Mouse (Mus musculus): ENCODE results near the gene Gdpd2. TPM values are rescaled to one million over a fixed set of nuclear protein-coding genes. Genes with fewer than 3 reads are reported as not detected.

Gdpd2 gene
- polyA plus RNA-seq, 1 experiment from 2014 or later, result 34.1 TPM

- WGBS, result 62% methylated on average over 6 of the region's 6 CpGs
- H3K9ac ChIP-seq, result no peak overlapping the region
- no peak for ATAC-seq (replicated peaks)
- no peak overlapping the region for H3K27ac ChIP-seq
- no peak overlapping the region for H3K4me2 ChIP-seq
- H3K4me3 ChIP-seq, result no peak overlapping the region
- no peaks in the 10 kb centered on the region for H3K27me3 ChIP-seq (replicated peaks)
- H3K36me3 ChIP-seq (replicated peaks), result no peaks in the 10 kb centered on the region
- no peaks in the 10 kb centered on the region for H3K9me3 ChIP-seq
- 0 out of 2 replicates have a peak, but pooled peaks cover 8% of the 10 kb centered on the region for H3K4me1 ChIP-seq
These were observed 11.1 kb downstream of the Gdpd2 start for GRCm38 (mm10) chrX:100740785-100741184.

GRCm38 (mm10) chrX:100741940-100742339 is 12.3 kb downstream of the Gdpd2 start:
- H3K4me1 ChIP-seq, result 0 out of 2 replicates have a peak, but pooled peaks cover 8% of the 10 kb centered on the region
- no peaks in the 10 kb centered on the region for H3K9me3 ChIP-seq
- no peaks in the 10 kb centered on the region for H3K27me3 ChIP-seq (replicated peaks)
- no peak overlapping the region for H3K4me2 ChIP-seq
- WGBS, result 12% methylated on average over 10 of the region's 10 CpGs
- no peak overlapping the region for H3K9ac ChIP-seq
- H3K27ac ChIP-seq, result 0 out of 2 replicates have a peak overlapping the region, but pooled peaks have one; percentile 13
- H3K4me3 ChIP-seq, result no peak overlapping the region
- peak; percentile 71 for ATAC-seq (replicated peaks)
- no peaks in the 10 kb centered on the region for H3K36me3 ChIP-seq (replicated peaks)

GRCm38 (mm10) chrX:100765855-100766254 is 36.2 kb downstream of the Gdpd2 start:
- no peaks in the 10 kb centered on the region for H3K9me3 ChIP-seq
- no peaks in the 10 kb centered on the region for H3K36me3 ChIP-seq (replicated peaks)
- 86% methylated on average over 6 of the region's 6 CpGs for WGBS
- ATAC-seq (replicated peaks), result no peak
- H3K9ac ChIP-seq, result no peak overlapping the region
- H3K4me3 ChIP-seq, result no peak overlapping the region
- H3K27me3 ChIP-seq (replicated peaks), result no peaks in the 10 kb centered on the region
- H3K4me2 ChIP-seq, result no peak overlapping the region
- H3K4me1 ChIP-seq, result peaks cover 7% of the 10 kb centered on the region; the same call in 1 of the 2 replicates
- no peak overlapping the region for H3K27ac ChIP-seq

GRCm38 (mm10) chrX:100767181-100767884 is 37.7 kb downstream of the Gdpd2 start, which contains the start of gene Dlg3:
Gene Dlg3, plus strand, starts transcription at chrX:100767722.
- peak; percentile 94 for ATAC-seq (replicated peaks)
- H3K27ac ChIP-seq, result peak within 1 kb of the TSS; percentile 91
- 24% methylated on average over 26 of the region's 26 CpGs for WGBS

GRCm38 (mm10) chrX:100767885-100768626 is 38.4 kb downstream of the Gdpd2 start:
- no peaks in the 10 kb centered on the region for H3K36me3 ChIP-seq (replicated peaks)
- H3K9ac ChIP-seq, result peak overlapping the region; percentile 85
- H3K4me2 ChIP-seq, result peak overlapping the region; percentile 58
- ATAC-seq (replicated peaks), result peak; percentile 73
- peak overlapping the region; percentile 91 for H3K27ac ChIP-seq
- H3K4me3 ChIP-seq, result peak overlapping the region; percentile 77
- H3K4me1 ChIP-seq, result peaks cover 11% of the 10 kb centered on the region; the same call in 1 of the 2 replicates
- no peaks in the 10 kb centered on the region for H3K9me3 ChIP-seq
- H3K27me3 ChIP-seq (replicated peaks), result no peaks in the 10 kb centered on the region
- WGBS, result 32% methylated on average over 29 of the region's 36 CpGs

More at GRCm38 (mm10) chrX:100767181-100767884, 37.7 kb downstream of the Gdpd2 start, which contains the start of gene Dlg3:
- H3K27me3 ChIP-seq (replicated peaks), result no peaks in the 10 kb centered on the region
- peak within 1 kb of the TSS; percentile 85 for H3K9ac ChIP-seq
- peak within 1 kb of the TSS; percentile 58 for H3K4me2 ChIP-seq
- H3K4me1 ChIP-seq, result peaks cover 11% of the 10 kb centered on the region; the same call in 1 of the 2 replicates
- H3K9me3 ChIP-seq, result no peaks in the 10 kb centered on the region
- no peaks in the 10 kb centered on the region for H3K36me3 ChIP-seq (replicated peaks)
- peak within 1 kb of the TSS; percentile 77 for H3K4me3 ChIP-seq

GRCm38 (mm10) chrX:100769281-100769680 is 39.6 kb downstream of the Gdpd2 start:
- 55% methylated on average over 5 of the region's 5 CpGs for WGBS
- peak overlapping the region; percentile 77 for H3K4me3 ChIP-seq
- peak overlapping the region; percentile 85 for H3K9ac ChIP-seq
- no peaks in the 10 kb centered on the region for H3K27me3 ChIP-seq (replicated peaks)
- ATAC-seq (replicated peaks), result 0 out of 2 replicates have a peak, but pooled peaks have one; percentile 8
- H3K27ac ChIP-seq, result peak overlapping the region; percentile 91
- peaks cover 11% of the 10 kb centered on the region; the same call in 1 of the 2 replicates for H3K4me1 ChIP-seq
- H3K9me3 ChIP-seq, result no peaks in the 10 kb centered on the region
- H3K4me2 ChIP-seq, result peak overlapping the region; percentile 58
- H3K36me3 ChIP-seq (replicated peaks), result no peaks in the 10 kb centered on the region

GRCm38 (mm10) chrX:100774341-100774811 is 44.7 kb downstream of the Gdpd2 start:
- H3K9ac ChIP-seq, result no peak overlapping the region
- H3K36me3 ChIP-seq (replicated peaks), result no peaks in the 10 kb centered on the region
- no peaks in the 10 kb centered on the region for H3K27me3 ChIP-seq (replicated peaks)
- peak overlapping the region; percentile 20 for H3K4me3 ChIP-seq
- H3K9me3 ChIP-seq, result no peaks in the 10 kb centered on the region
- peak overlapping the region; percentile 40 for H3K4me2 ChIP-seq
- WGBS, result 19% methylated on average over 23 of the region's 23 CpGs
- no peak; the same call in 1 of the 2 replicates for ATAC-seq (replicated peaks)
- H3K4me1 ChIP-seq, result peaks cover 25% of the 10 kb centered on the region
- H3K27ac ChIP-seq, result no peak overlapping the region

DNA sequence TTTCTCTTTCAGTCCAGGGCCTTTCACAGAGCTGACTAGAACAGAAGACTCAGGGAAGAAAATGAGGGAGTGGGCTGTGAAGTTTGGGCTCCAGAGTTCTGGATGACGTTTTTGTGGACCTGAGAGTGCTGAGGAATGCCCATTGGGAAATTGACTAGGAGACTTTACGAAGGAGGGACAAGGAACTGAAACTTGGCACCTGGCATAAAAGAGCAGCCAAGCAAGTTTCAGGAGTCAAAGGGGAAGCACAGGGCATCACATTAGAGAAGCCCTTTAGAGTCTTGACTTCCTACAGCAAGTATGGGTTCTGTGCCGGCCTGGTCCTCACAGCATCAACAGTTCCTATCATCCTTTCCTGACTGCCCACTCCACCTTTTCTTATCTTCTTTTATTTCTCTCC is 45.7 kb downstream of the Gdpd2 start:
- Histone ChIP-seq H3K27me3 (replicated peaks) (no peaks in the 10 kb centered on the region), H3K9me3 (no peaks in the 10 kb centered on the region), H3K4me1 (peaks cover 18% of the 10 kb centered on the region; the same call in 1 of the 2 replicates), H3K4me2 (no peak overlapping the region), H3K36me3 (replicated peaks) (no peaks in the 10 kb centered on the region), H3K27ac (no peak overlapping the region), H3K9ac (no peak overlapping the region), H3K4me3 (no peak overlapping the region)
- 85% methylated on average over 3 of the region's 3 CpGs for WGBS
- no peak for ATAC-seq (replicated peaks)

GRCm38 (mm10) chrX:100776494-100776893 is 46.8 kb downstream of the Gdpd2 start:
- Histone ChIP-seq H3K4me2 (peak overlapping the region; percentile 46), H3K9ac (no peak overlapping the region), H3K27me3 (replicated peaks) (no peaks in the 10 kb centered on the region), H3K27ac (peak overlapping the region; percentile 71), H3K4me1 (peaks cover 19% of the 10 kb centered on the region; the same call in 1 of the 2 replicates), H3K4me3 (peak overlapping the region; percentile 39), H3K9me3 (no peaks in the 10 kb centered on the region), H3K36me3 (replicated peaks) (no peaks in the 10 kb centered on the region)
- peak; percentile 50 for ATAC-seq (replicated peaks)
- WGBS, result 17% methylated on average over 9 of the region's 9 CpGs

DNA sequence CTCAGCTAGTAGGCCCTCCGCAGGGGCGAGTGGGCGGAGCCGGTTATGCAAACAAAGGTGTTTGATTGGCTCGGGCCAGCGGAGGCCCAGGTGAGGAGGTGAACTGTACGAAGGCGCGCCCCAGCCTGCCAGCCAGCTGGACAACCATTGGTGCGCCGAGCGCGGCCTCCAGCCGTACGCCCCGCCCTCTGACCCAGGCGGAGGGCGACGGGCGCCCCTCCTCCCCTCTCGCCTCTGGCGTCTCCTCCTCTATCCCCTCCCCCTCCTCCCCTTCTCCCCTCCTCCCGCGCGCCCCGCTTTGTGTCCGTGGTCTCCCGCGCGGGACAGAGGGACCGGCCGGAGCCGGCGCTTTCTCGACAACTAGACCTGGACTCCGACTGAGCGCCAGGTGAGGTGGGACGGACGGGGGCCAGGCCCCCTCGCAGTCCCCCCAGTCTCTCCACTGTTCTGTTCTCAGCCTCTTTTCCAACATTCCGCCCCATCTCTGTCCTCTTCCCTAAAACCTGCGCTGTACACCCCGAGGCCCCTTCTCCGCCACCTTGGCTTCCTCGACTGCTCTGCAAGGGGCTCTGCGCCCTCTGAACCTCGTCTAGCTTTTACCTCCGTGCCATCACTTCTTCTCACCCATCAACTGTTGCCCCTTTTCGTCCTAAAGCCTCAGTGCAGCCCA is 47.4 kb downstream of the Gdpd2 start:
- Histone ChIP-seq H3K4me3 (peak overlapping the region; percentile 39), H3K27ac (peak overlapping the region; percentile 71), H3K4me2 (peak overlapping the region; percentile 46), H3K9ac (peak overlapping the region; percentile 49), H3K4me1 (peaks cover 19% of the 10 kb centered on the region; the same call in 1 of the 2 replicates), H3K27me3 (replicated peaks) (no peaks in the 10 kb centered on the region), H3K36me3 (replicated peaks) (no peaks in the 10 kb centered on the region), H3K9me3 (no peaks in the 10 kb centered on the region)
- 19% methylated on average over 37 of the region's 49 CpGs for WGBS
- ATAC-seq (replicated peaks), result peak; percentile 87

DNA sequence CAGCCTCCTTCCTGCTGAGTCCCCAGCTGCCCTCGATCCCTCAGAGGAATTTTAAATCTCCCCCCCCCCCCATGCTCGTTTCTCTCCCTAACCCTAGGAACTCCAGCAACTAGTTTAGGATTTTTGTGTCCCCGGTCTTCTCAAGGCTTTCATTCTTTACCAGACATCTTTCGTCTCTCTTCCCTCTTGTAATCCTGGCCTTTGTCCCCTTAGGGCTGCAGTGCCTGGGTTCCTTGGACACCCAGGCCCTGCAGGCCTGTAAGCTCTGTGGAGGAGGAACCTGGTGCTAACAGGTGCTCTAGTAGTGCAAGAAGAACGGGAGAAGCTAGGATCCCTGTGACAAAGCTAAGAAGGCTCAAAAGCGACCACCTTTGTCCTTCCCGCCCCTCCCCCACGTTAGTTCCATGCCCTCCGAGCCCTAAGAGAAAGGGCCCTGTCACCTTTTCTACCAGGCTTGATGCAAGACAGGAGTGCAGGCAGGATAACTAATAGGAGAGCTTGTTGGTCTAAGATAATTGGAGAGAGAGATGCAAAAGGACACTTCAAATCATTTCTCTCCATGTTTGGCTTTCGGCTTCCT is 48.1 kb downstream of the Gdpd2 start:
- no peaks in the 10 kb centered on the region for H3K9me3 ChIP-seq
- ATAC-seq (replicated peaks), result no peak

More for the DNA sequence above, 48.1 kb downstream of the Gdpd2 start:
- Histone ChIP-seq H3K4me1 (peaks cover 19% of the 10 kb centered on the region; the same call in 1 of the 2 replicates), H3K36me3 (replicated peaks) (no peaks in the 10 kb centered on the region), H3K9ac (peak overlapping the region; percentile 49; the same call in 1 of the 2 replicates), H3K27me3 (replicated peaks) (no peaks in the 10 kb centered on the region), H3K27ac (peak overlapping the region; percentile 71), H3K4me3 (peak overlapping the region; percentile 39), H3K4me2 (peak overlapping the region; percentile 46)
- 20% methylated on average over 10 of the region's 10 CpGs for WGBS
